Mouse (Mus musculus): Measurements from ENCODE around the gene Mogat2.

Gene Mogat2

DNA sequence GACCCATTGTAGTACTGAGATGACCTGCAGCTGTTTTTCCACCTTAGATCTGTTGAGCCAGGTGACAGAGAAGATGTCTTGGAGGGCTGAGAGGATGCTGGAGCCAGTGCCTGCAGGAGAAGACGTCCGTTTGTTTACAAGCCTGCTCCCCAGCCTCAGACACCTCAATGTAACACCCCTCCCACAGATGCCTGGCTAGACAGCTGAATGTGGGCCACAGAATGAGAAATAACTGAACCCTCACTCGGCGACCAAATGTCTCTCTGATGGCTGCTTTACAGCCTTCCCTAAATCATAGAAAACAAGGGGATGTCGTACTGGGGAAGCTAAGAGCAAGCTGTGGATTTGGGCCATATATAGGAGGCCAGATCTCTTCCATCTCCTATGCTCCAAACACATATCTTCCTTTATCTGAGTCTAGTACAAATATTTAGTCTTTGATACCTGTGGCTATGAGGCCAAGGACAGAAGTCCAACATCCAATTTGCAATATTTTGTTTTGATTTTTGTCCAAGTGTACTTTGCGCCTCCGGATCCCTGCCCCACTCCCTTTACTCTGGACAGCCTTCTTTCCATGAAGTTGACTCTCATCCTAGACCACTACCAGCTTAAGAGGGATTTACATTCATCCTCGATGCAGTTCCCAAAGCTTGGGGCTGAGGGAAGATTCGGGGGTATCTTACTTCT, 68.6 kb downstream of the Mogat2 start:
- in situ Hi-C loops (cut with MboI; ENCODE audit: low sequenced_read_pairs): no loop called here
